Mouse (Mus musculus): Measurements from ENCODE around the gene Mnd1.

DNA sequence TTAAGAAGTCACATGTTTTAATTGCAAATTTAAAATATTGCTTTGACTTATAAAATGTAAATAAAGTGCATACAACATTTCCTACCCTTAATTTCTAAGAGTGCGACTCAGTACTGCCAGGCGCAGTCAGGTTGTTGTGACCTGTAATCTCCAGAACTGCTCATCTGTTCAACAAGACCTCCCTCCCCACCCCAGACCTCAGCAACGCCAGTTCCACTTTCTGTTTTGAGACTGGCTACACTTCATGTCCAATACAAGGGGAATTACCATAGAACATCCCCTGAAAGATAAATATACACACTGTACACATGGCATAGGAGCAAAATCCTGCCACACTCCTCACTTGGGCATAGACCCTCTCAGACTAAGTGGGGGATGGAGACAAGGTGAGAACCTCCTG lies 28.9 kb downstream of the Mnd1 start:
- TF ChIP-seq CTCF (IDR thresholded peaks at IDR 0.05; ENCODE audit: low read depth): no peak
- TF ChIP-seq EP300 (optimal IDR thresholded peaks at IDR 0.05): no peak
